Mouse (Mus musculus): ENCODE measurements around the gene Zfp112.
A peak's percentile ranks its signal among the peaks of the same experiment; 100 is the strongest.
"Not testable (repeated sequence)": the region's sequence is repeated elsewhere in the genome, so short reads cannot be mapped to it uniquely, and the experiment has no call there.

Gene Zfp112

GRCm38 (mm10) chr7:24112156-24112856, at the start of gene Zfp112:
Gene Zfp112 (plus strand): TSS chr7:24112314.
- DNase-seq, result peak; percentile 90

DNA sequence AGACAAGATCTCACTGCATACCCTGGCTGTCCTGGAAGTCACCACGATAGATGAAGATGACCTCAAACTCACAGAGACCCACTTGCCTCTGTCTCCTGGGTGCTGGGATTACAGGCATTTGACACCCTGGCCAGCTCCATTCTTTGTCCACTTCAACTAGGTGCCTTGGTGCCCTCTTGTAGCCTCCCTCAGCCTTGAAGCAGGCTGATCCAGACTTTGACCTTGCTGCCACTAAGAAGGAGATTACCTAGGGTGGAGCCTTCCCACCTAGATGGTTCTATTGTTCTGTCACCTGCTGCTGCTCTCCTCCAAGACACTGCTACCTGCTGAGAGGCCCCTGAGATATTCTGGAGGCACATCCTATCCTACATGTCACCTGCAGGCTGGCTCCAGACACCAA, 37.7 kb upstream of the Zfp112 start:
- DNase-seq, result not testable (repeated sequence)

DNA sequence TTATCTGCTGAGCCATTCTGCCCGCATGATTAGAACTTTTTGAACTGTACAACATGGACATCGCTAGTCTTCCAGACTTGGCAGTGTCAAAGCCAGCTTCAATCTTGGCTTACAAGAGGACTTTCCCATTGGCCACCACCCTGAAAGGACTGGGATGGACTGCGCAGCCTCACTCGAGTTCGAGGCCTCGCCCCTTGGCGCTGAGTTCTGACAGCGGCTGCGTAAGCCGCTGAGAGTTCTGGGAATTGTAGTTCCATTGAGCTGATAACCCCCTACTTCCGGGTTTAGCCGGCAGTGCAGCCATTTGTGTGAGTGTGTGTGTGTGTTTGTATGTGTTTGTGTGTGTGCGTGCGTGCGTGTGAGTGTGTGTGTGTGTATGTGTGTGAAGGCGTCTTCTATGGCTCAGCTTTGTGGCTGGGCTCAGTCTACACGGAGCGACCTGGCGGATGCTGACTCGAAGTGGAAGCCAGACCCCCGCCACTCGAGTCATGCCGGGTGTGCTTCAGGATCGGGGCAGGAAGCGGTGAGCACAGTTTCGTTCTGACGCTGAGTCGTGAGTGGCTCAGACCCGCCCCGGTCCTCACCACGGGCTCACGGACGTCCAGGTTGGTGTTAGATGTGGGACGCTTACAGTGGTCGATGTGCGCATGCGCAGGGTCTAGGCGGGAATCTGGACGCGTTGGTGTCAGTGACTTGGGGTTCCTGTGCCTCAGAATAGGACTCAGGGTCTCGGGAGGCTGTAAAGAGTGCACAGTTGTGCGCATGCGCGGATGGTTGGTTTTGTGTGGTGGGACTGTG, 30.3 kb upstream of the Zfp112 start, which contains the start of gene Zfp180:
Gene Zfp180, plus strand, starts transcription at position 291 of the 798 bp plus-strand sequence.
- peak; percentile 98 for DNase-seq

DNA sequence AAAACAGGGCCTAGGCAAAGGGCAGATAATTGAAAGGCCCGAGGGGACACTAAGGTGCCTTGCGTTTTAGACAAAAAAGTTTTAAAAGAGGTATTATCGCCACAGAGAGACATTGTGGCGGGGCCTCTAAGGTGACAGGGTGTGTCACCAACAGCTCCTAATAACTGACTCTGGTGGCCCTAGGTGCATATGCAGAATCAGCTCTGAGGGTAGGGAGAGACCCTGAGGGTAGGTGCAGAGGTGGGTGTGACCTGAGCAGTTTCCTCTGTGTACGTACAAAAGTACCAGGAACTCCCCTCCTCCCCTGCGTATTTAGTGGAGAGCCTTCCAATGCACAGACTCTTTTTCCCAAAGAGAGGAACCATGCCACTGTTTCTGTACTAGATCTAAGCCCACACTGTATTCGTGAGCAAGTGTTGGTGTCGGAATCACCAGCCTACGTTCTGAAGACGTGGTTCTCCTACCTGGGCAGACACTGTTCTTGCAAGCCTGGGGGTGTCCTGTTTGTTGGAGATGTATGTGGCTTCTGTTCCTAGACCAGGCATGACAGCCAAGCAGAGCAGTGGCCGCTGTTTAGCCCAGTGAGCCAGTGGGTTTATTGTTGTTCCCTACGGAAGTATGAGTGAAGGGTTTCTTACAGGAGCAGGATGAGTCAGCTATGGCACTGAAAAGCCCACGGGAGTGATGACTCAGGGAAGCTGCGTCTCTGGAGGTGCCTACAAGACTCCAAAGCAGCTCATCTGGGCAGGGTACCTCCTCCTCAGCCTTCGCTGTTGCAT, 29.5 kb upstream of the Zfp112 start:
- no peak for DNase-seq

- no peak for DNase-seq
These were observed 25.2 kb upstream of the Zfp112 start for GRCm38 (mm10) chr7:24086871-24087270.

DNA sequence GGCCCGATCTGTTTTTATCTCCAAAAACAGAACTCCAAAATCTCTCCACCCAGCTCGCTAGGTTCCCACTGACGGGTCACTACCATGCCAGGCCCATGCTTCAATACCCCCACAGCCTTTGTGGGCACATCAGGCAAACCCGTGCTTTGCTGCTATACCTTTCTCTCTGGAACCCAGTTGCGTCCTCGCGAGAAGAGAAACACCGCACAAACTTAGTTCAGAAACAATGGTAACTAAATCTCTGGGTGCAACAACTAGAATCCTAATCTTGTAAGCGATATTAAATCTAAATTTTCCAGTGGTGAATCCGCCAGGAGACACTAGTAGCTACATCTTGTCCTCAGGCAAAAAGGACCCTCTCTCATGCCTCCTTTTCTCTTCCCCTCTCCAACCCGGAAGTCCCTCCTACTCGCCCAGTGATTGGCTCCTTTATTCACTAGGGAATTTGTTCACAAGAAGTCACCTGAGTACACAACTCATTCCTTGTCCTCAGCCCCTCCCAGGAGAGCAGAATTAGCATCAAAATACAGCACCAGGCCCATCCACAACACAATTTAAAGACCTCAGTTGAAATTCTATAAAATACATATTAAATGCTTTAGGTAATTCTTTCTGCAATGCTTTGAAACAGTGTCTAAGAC, 24.5 kb upstream of the Zfp112 start:
- DNase-seq, result no peak

- no peak for DNase-seq
These were observed 7.7 kb upstream of the Zfp112 start for GRCm38 (mm10) chr7:24104403-24104802.

GRCm38 (mm10) chr7:24105144-24105703, 6.9 kb upstream of the Zfp112 start:
- no peak for DNase-seq

DNA sequence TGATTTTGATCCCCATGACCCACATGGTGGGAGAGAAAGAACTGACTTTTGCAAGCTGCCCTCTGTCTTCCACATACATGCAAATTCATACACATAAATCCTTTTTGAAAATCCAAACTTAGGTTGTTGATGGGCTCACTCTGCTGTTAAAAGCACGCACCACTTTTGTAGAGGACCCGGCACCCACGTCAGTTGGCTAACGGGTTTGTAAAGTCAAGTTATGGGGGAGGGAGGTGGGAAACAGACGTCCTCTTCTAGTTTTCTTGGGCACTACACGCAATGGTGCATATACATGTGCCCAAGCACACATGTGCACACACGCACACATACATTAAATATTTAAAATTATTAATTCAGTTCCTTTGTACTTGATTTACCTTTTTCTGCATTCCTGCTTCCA, 1.3 kb upstream of the Zfp112 start:
- DNase-seq, result no peak

DNA sequence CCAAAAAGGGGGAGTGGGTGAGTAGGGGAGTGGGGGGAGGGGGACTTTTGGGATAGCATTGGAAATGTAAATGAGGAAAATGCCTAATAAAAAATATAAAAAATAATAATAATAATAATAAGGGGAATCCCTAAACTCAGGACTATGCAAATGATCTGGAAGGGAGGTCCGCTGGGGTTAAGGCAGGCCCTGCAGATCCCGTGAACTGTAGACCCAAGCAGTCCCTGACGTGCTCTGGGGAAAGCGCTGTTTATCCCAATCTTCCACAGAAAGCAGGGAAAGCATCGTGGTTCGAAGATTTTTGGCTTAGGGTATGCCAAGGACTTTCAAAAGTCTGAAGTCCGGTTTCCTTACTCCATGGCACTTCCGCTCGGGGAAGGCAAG, 350 bp upstream of the Zfp112 start:
- no peak for DNase-seq

DNA sequence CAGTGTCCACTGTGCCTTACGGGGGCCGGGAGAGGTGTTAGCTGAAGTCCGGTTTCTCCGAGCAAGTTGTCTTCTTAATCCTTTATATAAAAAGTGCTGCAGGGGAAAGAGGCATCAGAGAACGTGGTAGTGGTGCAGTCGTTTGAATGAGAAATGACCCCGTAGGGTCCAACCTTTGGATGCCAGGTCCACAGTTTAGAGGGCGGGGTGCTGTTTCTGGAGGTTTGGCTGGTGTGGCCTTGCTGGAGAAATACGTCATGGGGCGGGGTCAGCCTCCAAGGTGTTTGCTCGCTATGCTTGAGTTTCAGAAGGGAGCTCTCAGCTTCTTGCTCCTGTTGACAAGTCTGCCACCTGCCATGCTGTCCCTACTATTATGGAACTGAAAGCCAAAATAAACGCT, 887 bp downstream of the Zfp112 start:
- peak; percentile 83 for DNase-seq

DNA sequence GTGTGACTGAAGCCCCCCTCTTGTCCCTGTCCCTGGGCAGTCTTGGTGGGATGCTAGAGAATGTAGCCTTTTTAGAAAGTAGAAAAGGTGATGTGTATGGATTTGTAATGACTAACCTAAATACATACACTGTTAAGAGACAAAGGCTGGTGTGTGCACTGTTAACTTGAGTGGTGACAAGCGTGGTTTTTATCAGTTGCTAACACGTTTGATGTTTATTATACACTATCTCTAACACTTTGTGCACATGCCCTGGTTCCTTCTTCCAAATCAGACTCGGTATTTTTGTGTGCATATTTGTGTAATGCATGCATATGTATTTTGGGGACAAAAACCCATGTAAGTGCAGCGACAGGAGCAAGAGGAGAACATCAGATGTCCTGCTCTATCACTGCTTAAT, 4.5 kb downstream of the Zfp112 start:
- DNase-seq, result no peak

DNA sequence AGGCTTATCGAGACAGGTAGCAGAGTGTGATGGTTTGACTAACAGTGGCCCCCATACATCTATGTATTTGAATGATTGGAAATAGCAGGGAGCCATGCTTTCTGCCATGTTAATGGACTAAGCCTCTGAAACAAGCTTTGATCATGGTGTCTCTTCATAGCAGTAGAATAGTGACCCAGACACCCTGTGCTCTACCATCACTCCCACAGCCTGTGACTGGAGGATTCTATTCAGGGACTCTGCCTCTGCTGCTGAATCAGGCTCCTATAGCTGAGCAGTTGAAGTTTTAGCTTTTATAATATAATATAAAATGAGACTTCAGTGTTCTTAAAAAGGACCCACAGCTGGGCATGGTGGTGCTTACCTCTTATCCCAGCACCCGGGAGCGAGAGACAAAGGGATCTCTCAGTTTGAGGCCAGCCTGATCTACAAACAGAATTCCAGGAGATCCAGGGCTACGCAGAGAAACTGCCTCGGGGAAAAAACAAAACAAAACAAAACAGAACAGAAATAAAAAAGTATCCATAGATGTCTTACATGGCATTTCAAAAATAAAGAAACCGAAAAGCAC, 21.4 kb downstream of the Zfp112 start:
- no peak for DNase-seq

DNA sequence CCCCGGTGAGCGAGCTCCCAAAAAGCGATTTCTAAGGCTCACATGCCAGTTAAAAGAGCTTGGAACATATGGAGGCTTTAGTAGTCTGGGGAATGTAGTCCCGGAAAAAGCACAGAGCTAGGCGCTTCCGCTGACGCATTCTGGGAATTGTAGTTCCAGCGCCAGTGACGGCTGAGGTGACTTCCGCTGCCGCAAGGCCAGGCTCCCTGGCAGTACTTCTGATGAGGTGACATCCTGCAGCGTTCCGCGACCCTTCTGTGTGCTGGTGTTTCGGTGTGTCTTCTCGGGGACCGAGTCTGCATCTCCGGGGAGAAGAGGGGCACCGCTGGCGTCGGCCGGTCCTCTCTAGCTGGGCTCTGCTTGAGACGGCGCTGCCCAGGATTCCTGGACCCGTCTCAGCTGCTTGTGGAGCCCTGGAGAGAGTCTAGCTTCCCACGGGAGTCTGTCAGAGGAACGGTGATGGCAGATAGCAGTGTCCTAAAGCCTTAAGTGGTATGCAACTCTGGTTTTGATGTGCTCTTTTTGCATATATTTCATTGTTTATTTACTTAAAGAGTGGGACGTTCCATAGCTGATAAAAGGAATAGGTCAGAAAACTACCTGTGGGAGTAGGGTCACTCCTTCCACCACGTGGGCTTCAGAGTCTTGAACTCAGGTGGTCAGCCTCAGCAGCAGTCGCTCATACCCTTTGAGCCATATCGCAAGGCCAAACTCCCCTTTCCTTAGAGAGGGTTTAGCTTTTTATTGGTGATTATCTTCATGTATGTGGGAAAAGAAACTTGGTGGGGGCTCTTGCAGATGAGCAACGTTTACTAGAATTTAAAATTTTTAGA, 22.1 kb downstream of the Zfp112 start, which contains the start of gene Zfp235:
Gene Zfp235, plus strand, starts transcription at position 174 of the 833 bp plus-strand sequence.
- peak; percentile 85 for DNase-seq

- no peak for DNase-seq
These were observed 30.5 kb downstream of the Zfp112 start for GRCm38 (mm10) chr7:24142566-24142965.

DNA sequence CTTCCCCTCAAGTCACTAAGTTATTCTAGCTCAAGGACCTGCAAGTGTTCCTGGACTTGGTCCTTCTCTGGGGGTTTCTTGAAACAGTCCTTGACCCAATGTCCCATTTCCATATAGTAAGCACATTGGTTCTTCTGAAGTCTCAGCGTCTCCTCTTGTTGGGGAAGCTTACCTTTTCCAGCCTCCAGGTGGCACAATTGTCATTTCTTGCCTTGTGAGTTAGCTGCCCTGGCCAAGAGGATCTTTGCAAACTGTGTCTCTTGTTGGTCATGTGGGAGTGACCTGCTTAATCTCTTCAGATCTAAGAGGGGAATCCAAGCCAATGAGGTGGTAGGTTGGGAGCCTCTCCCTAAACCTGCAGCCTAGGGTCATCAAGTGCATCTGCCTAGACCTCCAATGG, 41.2 kb downstream of the Zfp112 start:
- no peak for DNase-seq

DNA sequence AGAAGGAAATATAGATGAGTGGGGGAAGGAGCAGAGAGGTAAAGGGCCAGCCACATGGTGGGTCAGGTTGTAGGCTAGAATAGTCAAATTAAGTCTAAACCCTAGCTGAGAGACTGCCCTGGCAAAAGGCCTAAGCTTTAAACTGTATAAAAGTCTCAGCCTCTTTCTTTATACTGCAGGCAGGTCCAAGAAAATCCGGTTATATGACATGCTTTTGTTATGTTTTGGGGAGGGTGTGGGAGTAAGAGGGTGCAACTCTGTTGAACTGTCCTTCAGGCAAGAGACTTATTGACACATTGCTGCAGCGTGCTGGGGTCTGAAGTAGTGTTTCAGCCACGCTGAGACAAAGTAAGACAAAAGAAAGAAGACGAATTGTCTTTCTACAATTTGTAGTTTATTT, 60.1 kb downstream of the Zfp112 start:
- no peak for DNase-seq

GRCm38 (mm10) chr7:24174618-24175336, 62.7 kb downstream of the Zfp112 start, which contains the start of gene Zfp114:
Gene Zfp114 (plus strand): TSS chr7:24175060.
- DNase-seq, result peak; percentile 52

DNA sequence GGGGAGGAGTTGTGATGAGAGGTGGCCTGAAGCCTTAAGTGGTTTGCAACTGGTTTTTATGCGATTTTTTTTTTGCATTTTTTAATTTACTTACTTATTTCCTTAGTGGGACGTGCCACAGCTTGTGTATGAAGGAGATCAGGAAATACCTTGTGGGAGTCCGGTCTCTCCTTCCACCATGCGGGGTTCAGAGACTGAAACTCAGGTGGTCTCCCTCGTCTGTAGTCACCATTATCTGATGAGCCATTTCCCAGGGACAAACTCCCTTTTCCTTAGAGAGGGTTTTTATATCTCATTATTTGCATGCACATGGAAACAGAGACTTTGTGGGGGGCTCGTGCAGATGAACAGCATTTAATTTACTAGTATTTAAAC, 63.2 kb downstream of the Zfp112 start:
- no peak for DNase-seq

All from kidney, adult 11 months (tissue).